Mouse (Mus musculus): ENCODE results near the gene Pip4k2c.
A peak's percentile ranks its signal among the peaks of the same experiment; 100 is the strongest.

Gene Pip4k2c

DNA sequence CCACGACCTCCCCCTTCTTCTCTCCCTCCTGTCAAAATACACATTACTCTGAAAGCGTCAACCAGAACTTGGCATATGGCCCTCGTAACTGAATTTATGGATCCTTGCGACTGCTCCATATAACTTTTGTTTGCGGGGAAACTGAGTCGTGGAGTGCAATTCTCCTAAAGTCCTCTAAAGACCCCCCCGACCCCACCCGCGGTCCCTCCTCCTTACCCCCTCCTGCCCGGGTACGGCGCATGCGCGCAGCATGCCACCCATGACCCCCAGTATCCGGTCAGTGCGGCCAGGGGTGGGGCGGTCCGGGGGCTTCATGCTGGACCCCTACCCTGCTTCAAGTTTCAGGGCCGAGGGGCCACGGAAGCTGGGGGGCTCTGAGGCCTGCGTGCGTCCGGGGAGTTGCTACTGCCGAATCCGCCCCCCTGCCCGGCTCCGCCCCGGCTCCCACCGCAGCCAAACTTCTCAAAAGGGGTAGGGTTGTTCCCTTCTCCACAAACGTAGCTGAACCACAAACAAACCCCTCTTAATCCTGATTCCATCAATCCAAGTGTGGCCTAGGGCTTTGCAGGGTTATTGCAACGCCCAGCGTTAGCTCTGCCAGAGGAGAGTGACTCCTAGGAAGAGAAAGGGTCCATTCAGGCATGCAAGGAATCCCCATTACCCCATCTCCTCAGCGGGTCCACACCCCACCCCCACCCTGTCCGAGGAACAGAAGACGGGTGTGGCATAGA, 21.6 kb downstream of the Pip4k2c start, which contains the start of gene Arhgef25:
TSS of gene Arhgef25 (minus strand) at position 433 of the 731 bp plus-strand sequence.
- no peak for ATAC-seq (ENCODE audit: insufficient number of reproducible peaks, low FRiP score, low TSS enrichment)

DNA sequence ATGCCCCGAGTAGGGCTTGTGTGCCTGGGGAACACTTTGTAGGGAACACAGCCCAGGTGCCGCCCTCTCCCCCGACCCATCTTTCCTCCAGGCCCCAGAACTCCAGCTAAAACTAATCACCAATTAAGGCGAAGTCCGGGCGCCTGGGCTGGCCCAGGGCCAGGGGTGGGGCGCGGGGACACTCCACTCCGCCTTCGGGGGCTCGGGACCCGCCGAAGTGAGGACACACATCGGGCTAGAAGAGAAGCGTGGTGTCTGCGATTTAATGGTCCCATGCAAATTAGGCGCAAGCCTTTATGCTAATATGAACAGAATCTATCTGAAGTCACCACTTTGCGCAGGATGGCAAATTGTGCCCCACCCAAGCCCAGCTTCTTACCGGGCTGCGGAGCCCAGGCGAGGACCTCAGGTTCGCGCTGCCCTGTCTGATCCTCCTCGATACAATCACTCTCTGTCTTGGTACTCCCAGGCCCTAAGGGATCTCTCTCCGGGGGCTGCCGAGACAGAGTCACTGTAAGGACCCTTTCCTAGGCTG, 22.2 kb downstream of the Pip4k2c start:
- ATAC-seq (ENCODE audit: insufficient number of reproducible peaks, low FRiP score, low TSS enrichment) = no peak

DNA sequence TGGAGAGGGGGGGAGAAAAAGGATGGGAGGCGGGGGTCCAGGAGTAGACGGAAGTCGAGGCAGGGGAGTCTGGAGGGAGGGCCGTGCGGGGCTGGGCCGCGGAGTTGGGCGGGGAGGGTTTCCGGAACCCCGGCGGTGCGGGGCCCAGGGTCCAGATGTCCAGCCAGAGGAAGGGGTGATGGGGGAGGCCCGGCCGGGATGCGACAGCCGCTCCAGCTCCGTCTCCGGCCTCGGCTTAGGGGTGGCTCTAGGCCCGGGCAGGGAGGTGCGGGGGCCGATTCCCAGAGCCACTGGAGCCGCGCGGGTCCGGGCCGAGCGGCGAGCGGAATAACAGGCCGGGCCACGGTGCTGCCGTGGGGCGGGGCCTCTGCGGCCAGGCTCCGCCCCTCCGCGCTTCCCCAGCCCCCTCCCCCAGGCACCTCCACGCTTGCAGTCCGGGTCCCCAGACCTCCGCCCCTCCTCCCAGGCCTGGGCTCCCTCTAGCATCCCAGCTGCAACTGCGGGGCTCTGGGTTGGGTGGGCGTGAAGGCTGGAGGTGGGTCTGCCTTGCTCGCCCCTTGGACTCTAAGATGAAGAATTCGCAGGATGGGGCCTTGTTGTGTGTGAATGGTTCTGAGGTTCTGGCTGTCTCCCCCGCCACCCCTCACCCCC, 22.8 kb downstream of the Pip4k2c start:
- ATAC-seq (ENCODE audit: insufficient number of reproducible peaks, low FRiP score, low TSS enrichment) = peak; percentile 66

DNA sequence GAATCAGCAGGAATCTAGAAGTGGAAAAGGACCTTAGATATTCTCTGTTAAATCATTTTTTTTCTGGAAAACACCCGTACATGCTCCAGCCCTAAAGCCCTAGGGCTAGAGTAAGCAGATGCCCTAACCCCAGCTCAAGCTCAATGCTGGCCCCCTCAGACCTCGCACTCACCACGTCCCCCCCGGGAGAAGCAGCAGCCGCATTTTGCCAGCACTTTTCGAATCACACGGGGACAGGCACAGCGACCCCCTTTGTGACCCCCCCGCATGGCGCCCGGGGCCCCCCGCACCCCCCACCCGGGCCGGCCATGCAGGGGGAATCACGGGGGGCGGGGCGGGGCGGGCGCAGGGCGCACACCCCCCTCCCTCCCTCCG, 23.3 kb downstream of the Pip4k2c start:
- no peak for ATAC-seq (ENCODE audit: insufficient number of reproducible peaks, low FRiP score, low TSS enrichment)

DNA sequence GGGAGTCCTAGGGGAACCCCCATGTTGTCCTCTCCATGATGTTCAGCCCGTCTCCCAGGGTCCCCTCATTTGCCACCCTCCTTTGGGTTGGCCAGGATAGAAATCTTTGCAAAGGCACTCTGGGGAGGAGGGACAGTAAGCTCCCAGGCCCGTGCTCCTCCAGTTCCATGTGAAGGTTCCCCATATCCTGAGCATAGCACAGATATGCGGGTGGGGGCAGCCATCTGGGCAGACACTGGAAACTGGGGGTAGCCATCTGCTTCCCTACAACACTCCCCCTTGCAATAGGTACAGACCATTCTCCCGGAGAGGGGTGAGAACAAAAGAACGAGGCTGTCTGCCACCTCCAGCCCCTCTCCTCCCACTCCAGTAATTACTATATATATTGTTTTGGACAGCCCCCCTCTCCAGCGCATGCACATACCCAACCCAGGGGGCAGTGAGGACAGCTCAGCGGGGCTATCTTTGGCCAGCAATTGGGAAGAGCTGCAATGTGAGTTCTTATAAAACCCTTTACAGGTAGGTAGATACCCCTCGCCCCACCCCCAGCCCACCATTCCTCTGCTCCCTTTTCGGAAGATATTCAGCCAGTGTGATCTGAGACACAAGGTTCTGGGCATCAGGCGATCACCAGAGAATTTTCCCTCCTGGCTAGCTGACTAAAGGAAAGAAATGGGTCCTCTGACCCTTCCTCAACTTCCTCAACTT, 23.9 kb downstream of the Pip4k2c start:
- ATAC-seq (ENCODE audit: insufficient number of reproducible peaks, low FRiP score, low TSS enrichment) = peak; percentile 24; the same call in 1 of the 2 replicates

DNA sequence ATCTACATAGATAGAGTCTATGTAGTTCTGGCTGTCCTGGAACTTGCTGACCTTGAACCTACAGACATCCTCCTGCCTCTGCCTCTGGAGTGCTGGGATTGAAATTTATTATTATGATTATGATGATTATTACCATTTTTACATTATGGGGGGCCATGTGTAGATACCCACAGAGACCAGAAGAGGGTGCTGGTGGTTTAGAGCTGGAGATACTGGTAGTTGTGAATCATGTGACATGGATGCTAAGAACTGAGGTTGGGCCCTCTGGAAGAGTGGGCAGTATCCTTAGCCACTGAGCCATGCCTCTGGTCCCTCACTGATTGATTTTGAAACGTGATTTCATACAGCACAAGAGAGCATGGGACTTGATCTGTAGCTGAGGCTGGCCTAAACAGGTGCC, 24.9 kb downstream of the Pip4k2c start:
- ATAC-seq (ENCODE audit: insufficient number of reproducible peaks, low FRiP score, low TSS enrichment) = no peak

DNA sequence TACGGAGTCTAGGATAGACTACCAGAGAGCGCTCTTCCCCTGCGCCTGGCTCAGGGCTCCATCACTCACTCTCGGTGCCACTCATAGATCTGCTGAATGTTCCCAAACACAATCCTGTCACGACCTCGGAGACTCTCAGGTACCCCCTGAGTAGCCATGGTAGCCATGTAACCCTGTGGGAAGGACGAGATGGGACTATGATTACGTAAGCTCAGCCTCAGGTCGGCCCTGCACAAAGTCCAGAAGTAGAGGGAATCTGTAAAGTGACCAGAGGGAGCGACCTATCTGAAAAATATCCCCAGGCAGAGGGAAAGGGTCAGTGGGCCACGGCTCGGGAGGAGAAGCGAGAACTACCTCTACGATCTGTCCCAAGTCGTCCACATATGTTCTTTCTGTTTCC, 25.9 kb downstream of the Pip4k2c start:
- ATAC-seq (ENCODE audit: insufficient number of reproducible peaks, low FRiP score, low TSS enrichment) = no peak

DNA sequence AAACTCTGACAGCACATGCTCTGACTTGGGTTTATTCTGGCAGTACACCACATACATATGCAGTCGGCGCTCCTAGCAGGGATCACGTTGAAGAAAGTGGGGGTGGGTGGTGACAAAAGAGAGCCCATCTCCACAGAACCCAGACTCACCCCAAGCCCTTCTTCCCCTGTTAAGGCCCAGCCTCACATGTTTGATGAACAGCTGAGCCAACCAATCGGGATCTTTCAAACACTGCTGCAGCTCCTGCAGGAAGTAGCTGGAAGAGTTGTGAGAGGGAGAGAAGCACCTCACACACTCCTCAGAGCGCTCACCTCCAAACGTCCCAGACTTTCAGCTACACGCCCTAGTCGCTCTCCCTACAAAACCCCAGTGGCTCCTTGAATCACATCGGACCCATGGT, 26.3 kb downstream of the Pip4k2c start:
- ATAC-seq (ENCODE audit: insufficient number of reproducible peaks, low FRiP score, low TSS enrichment) = no peak

DNA sequence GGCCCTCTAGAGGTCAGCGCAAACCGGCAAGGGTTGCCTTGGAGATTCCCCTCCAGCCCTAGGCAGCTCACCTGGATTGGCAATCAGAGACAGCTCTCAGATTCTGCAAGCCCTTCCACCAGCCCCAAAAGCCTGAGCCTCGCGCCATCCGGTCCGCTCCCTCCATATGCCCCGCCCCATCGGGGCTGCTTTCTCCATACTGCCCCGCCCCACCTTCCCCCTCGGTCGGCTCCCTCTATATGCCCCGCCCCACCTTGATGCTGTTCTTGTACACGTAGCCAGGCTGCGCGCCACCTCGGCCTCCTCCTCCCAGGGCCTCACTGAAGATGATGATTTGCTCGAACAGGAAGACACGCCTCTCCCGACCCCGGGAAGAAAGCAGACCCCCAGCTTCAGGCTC, 27.6 kb downstream of the Pip4k2c start:
- ATAC-seq (ENCODE audit: insufficient number of reproducible peaks, low FRiP score, low TSS enrichment) = no peak

DNA sequence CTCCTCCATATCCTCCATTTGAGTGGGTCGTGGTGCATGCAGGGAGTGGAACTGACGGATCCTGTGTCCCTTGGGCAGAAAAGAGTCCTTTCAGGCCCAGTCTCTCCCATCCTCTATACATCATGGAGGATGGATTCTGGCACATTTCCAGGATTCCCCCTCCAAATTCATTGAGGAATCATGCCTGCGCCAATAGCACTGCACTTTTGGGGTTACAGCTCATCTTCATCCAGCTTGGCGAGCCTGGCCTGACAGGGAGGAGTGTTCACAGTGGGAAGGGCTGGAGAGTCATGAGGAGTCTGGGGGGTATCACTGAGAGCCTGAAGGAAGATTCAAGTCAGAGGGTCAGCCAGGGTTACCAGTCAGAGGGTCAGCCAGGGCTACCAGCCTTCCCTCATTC, 28.8 kb downstream of the Pip4k2c start:
- no peak for ATAC-seq (ENCODE audit: insufficient number of reproducible peaks, low FRiP score, low TSS enrichment)

DNA sequence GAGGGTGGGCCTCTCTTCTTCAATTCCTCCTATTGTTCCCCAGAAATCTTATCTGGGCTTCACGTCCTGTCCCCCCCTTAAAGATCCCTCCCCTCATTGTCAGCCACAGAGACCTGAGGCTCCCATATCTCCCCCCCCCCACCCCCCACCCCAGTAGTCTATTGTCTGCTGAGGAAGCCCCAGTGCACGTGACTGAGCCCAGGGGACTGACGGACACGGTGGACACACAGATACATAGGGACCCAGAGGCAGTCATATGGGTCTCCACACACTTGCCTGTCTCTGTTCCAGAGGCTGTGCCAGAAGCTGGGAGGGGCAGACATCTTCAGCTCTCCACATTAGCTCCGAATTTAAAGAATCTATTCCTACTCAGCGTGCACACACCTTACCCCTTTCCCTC, 29.8 kb downstream of the Pip4k2c start:
- no peak for ATAC-seq (ENCODE audit: insufficient number of reproducible peaks, low FRiP score, low TSS enrichment)

DNA sequence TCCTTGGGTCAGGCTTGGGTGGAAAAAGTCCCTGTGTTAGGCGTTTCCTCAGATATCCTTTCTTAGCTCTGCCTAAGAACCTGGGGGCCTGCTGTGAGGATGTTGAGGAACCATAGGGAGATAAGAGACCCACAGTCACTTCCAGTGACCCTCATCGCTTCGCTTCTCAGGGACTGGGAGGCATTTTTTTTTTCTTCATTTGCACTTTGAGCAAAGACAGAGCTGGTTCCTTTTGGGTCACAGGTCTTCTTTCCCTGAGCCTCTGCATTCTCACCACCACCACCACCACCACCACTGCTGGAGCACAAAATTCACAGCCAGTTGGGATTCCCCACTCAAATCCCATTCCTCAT, 30.7 kb downstream of the Pip4k2c start:
- no peak for ATAC-seq (ENCODE audit: insufficient number of reproducible peaks, low FRiP score, low TSS enrichment)

DNA sequence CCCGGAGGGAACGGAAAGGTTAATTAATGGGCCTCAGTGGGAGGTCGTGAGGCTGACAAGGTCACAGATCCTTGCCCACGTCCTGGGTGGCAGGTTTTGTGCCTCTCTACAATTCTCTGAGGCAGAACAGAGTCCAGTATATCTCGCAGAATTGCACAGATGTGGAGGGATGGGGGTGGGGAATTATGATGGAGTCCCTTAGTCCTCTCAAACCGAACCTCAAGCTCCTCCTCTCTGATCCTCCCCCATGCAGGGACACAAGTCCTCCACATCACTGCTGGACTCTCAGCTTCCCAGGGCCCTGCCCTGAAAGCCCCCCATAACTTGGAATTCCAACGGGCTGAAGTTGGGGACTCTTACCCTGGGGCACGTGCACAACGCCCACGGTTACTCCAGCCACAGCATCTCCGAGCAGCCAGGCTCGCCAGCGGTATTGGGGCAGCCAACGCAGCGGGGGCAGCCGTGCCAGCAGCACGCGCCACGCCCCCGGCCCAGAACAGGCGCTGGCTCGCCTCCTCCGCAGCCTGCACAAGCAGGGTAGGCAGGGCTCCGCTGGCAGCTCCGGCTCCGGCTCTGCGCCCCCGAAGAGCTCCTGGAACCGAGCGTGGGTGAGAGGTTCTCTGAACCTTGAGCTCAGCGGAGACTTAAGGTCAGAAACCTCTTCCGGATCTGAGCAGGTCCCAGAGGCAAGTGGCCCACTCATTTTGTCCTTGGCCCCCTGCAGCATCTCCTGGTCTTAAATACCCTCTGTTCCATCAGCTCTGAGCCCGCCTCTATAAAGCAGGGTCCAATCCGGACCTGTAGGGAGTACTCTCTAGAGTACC, 31.3 kb downstream of the Pip4k2c start, which contains the start of gene Slc26a10:
TSS of gene Slc26a10 (minus strand) at position 775 of the 824 bp plus-strand sequence.
- no peak for ATAC-seq (ENCODE audit: insufficient number of reproducible peaks, low FRiP score, low TSS enrichment)

DNA sequence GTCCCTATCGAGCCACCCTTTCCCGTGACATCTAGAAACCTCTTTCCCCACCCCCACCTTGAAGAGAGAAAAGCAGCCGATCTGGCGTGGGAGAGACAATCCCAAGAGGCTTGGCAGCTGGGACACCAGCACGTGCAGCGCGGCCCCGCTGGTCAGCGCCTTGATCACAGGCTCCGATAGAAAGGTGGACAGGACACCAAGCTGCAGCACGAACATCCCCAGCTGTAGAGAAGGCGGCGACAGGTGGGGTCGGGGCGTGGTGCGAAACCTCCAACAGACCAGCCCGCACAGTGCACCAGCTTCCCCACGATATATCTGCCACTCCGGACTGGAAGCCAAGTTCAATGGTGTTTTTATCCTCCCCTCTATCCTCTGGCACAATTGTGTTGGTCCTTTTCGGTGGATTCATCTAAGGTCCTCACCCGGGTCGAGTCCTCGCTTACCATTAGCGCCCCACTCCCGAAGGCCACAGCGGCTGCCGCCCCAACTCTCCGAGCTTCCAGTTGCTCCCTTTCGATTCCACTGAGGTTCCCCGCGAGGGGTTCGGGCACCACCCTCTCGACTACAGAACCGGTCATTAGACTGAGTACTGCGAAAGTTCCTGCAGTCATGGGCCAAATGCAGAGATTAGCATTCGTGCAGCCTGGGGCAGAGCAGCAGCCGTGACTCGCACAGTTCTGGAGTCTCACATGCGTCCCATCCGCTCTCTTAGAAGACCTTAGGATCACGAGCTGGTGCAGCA, 32.9 kb downstream of the Pip4k2c start:
- ATAC-seq (ENCODE audit: insufficient number of reproducible peaks, low FRiP score, low TSS enrichment) = no peak

DNA sequence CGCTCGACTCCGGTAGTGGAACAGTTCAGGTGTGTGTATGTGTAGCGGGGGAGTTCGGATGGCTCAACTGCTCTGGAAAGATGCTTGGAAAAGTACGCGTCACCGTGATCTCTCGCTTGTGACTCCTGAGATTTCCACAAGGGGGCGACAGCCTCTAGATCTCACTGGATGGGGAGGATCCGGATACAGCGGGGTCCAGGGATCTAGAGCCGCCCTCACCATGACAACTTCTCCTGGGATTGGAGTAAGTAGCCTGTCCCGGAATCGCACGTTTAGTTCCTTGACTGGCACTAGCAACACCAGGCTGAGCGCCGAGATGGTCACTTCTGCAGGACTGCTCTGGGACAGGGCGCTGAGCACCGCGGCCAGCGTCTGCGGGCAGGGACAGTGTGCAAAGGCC, 33.7 kb downstream of the Pip4k2c start:
- ATAC-seq (ENCODE audit: insufficient number of reproducible peaks, low FRiP score, low TSS enrichment) = peak; percentile 52

DNA sequence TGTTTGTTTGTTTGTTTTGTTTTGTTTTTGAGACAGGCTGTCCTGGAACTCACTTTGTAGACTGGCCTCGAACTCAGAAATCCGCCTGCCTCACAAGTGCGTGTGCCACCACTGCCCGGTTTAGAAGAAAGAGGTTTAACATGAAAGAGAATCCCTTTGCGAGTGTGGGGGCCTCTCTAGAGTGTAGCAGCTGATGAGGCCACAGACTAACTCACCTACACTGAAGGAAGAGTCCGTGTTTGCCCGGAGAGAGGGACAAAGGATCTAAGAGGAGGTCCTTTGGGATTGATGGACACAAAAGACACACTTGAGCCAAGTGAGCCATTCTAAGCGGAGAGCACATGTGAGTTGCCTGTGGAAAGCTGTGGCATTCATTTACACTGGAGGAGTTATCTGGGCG, 34.1 kb downstream of the Pip4k2c start:
- 0 out of 2 replicates have a peak, but pooled peaks have one; percentile 10 for ATAC-seq (ENCODE audit: insufficient number of reproducible peaks, low FRiP score, low TSS enrichment)

DNA sequence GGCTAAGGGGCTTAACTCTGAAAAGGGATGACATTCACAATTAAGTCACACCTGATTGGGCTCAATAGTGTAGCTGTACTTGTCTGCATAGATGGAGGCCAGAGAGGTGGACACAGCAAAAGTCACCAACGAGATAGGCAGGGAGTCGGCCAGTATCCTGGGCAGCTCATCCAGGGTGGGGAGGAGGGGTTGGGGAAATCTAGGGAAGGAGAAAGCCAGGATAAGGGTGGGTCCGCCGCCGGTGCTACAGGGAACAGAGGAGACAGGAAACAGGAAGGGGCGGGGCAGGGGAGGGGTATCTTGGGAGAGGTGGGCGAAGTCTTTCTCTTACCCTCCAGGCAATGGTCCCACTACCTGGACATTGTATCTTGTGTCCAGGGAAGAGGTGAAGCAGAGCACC, 34.6 kb downstream of the Pip4k2c start:
- no peak for ATAC-seq (ENCODE audit: insufficient number of reproducible peaks, low FRiP score, low TSS enrichment)

DNA sequence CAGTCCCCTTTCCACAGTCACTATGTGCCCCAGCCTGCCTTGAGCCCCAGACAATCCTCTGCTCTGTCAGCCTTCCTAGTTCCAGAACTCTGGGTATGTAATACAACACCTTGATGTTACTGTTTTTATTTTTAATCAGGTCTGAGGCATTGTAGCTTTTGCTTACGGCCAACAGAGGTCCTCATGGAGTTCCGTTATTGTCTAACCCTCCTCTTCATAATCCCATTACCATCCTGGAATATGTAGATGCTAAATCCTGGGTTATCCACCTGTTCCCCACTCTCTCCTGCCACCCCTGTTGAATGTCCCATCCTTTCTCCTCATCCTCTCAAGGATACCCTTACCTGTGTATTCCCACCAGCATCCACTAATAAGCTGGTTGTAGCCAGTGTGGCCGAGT, 35.2 kb downstream of the Pip4k2c start:
- no peak for ATAC-seq (ENCODE audit: insufficient number of reproducible peaks, low FRiP score, low TSS enrichment)

DNA sequence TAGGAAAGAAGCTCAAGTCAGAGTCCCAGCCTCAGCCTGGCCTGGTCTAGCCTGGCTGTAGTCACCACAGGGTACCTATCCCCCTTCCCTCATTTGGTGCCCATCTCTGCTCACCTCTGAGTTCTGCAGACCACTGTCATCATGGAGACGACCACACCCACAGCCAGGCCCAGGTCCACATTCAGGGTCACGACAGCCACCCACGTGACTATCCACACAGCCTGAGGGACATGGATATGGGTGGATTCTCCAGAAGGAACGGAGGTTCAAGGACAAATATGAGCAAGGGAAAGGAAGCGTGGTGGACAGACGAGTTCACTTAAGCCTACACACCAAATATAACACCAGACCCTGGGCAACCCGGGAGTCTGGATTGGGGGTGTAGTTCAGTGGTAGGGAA, 37.2 kb downstream of the Pip4k2c start:
- no peak for ATAC-seq (ENCODE audit: insufficient number of reproducible peaks, low FRiP score, low TSS enrichment)
